Mouse (Mus musculus) erythroblast, adult 5-6 weeks (primary cell): ENCODE results near the gene Aim2. TPM values are rescaled to one million over a fixed set of nuclear protein-coding genes. Genes with fewer than 3 reads are reported as not detected.

Experiments used
- ATAC-seq: replicated peaks from 2 replicates; pipeline ENCODE4 v1.8.0; 2016; ENCODE audit warnings: moderate number of reproducible peaks, mild to moderate bottlenecking, moderate TSS enrichment, inconsistent platforms; ENCODE audit not compliant: poor library complexity, low FRiP score, severe bottlenecking
- total RNA-seq, 2 experiments: library from RNA; stranded (forward) in 1 of 2; stranded (reverse) in 1 of 2; fragments of 150-400 nt in 1 of 2; fragments of 200-764, 138-1000 nt in 1 of 2; gene quantifications; 2 replicates each; pipeline versions ENCODE4 v1.2.3 to v1.2.4; 2015 to 2017; ENCODE audit warnings: low replicate concordance in 2 of 2

The Aim2 gene
- total RNA-seq, 2 experiments from 2014 or later, result 27.7 to 55.4 TPM

- ATAC-seq, result no peak
Measured at GRCm38 (mm10) chr1:173342425-173342824, 8.3 kb upstream of the Aim2 start.

- no peak for ATAC-seq
Measured at GRCm38 (mm10) chr1:173343934-173344333, 6.7 kb upstream of the Aim2 start.

GRCm38 (mm10) chr1:173345112-173345511 lies 5.6 kb upstream of the Aim2 start:
- no peak for ATAC-seq

GRCm38 (mm10) chr1:173348527-173348926 lies 2.2 kb upstream of the Aim2 start:
- ATAC-seq, result no peak

GRCm38 (mm10) chr1:173349192-173349591 lies 1.5 kb upstream of the Aim2 start:
- ATAC-seq, result no peak

GRCm38 (mm10) chr1:173349946-173350345 lies 733 bp upstream of the Aim2 start:
- ATAC-seq, result peak; percentile 77

GRCm38 (mm10) chr1:173355107-173355846 lies 4.6 kb downstream of the Aim2 start:
- ATAC-seq, result peak; percentile 83

GRCm38 (mm10) chr1:173356699-173357098 lies 6.0 kb downstream of the Aim2 start:
- ATAC-seq, result no peak

- ATAC-seq, result no peak
Measured at GRCm38 (mm10) chr1:173357799-173358198, 7.1 kb downstream of the Aim2 start.

- no peak for ATAC-seq
Measured at GRCm38 (mm10) chr1:173359590-173360290, 9.1 kb downstream of the Aim2 start.

GRCm38 (mm10) chr1:173361651-173362050 lies 11.0 kb downstream of the Aim2 start:
- no peak for ATAC-seq

GRCm38 (mm10) chr1:173363436-173363835 lies 12.8 kb downstream of the Aim2 start:
- ATAC-seq, result no peak

GRCm38 (mm10) chr1:173364125-173364800 lies 13.6 kb downstream of the Aim2 start:
- no peak for ATAC-seq

GRCm38 (mm10) chr1:173365970-173366409 lies 15.3 kb downstream of the Aim2 start:
- ATAC-seq, result peak; percentile 44; the same call in 1 of the 2 replicates

- ATAC-seq, result 0 out of 2 replicates have a peak, but pooled peaks have one; percentile 26
Measured at GRCm38 (mm10) chr1:173366701-173367355, 16.1 kb downstream of the Aim2 start.

- no peak for ATAC-seq
Measured at GRCm38 (mm10) chr1:173367356-173368046, 16.8 kb downstream of the Aim2 start, which contains the start of gene Cadm3. Gene Cadm3 (minus strand): TSS chr1:173367695.

GRCm38 (mm10) chr1:173369611-173370010 lies 18.9 kb downstream of the Aim2 start:
- no peak for ATAC-seq

- ATAC-seq, result no peak
Measured at GRCm38 (mm10) chr1:173370456-173370855, 19.8 kb downstream of the Aim2 start.

- ATAC-seq, result no peak
Measured at GRCm38 (mm10) chr1:173371586-173371985, 20.9 kb downstream of the Aim2 start.
